Mouse (Mus musculus): ENCODE results near the gene 6430628N08Rik.

GRCm38 (mm10) chr4:115850631-115851030 lies 39.8 kb upstream of the 6430628N08Rik start:
- no peak for TF ChIP-seq POLR2A (IDR thresholded peaks at IDR 0.05; ENCODE audit: low read depth, low read length)
- TF ChIP-seq CTCF (conservative IDR thresholded peaks at IDR 0.05 in 1 of 2, IDR thresholded peaks at IDR 0.05 in 1 of 2; ENCODE audit: low read depth in 2 of 2, low read length in 2 of 2): no peak

All from CH12.LX (cell line).